Mouse (Mus musculus) B cell, adult (primary cell): ENCODE data around the gene Spin2-ps6. TPM values are rescaled to one million over a fixed set of nuclear protein-coding genes. Genes with fewer than 3 reads are reported as not detected.

Experiments
- total RNA-seq: library from RNA; stranded (reverse); gene quantifications from 4 replicates; pipeline ENCODE4 v1.2.4, GENCODE M21; 2023; ENCODE audit not compliant: inconsistent age

The Spin2-ps6 gene
- not detected in 4 replicates for total RNA-seq

DNA sequence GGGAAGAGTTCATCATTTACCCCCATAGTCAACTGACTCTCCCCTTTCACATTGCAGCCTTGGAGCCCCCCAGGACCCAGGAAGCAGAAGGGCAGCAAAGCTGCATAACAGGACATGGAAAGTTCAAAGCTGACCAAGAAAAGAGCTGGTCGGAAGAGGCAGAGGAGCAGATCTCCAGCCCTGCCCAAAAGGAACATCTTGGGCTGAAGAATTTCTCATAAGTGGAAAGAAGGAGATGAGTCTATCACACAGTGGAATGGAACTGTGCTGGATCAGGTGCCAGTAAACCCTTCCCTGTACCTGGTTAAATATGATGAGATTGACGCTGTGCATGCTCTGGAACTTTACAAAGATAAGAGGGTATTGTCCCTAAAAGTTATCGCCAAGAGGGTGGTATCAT is at the start of gene Spin2-ps6:
Gene Spin2-ps6, plus strand, starts transcription at position 301 of the 400 bp plus-strand sequence.

Other genes with a start within 250 kb of the Spin2-ps6 start
- gene Btbd35f12, start 78.5 kb downstream of the Spin2-ps6 start, total RNA-seq = not detected in 4 replicates